Mouse (Mus musculus): ENCODE data around the gene Rhox3e.
"Not testable (repeated sequence)": the region's sequence is repeated elsewhere in the genome, so short reads cannot be mapped to it uniquely, and the experiment has no call there.

The Rhox3e gene

GRCm38 (mm10) chrX:37541719-37542118 is at the start of gene Rhox3e:
TSS of gene Rhox3e (plus strand) at chrX:37542019.
- DNase-seq (ENCODE audit: low spot score in 2 of 2), result not testable (repeated sequence)

- not testable (repeated sequence) for DNase-seq (ENCODE audit: low spot score in 2 of 2)
Observed at GRCm38 (mm10) chrX:37514059-37514458, 27.8 kb upstream of the Rhox3e start, which contains the start of gene Rhox4d. TSS of gene Rhox4d (plus strand) at chrX:37514359.

- not testable (repeated sequence) for DNase-seq (ENCODE audit: low spot score in 2 of 2)
Observed at GRCm38 (mm10) chrX:37530152-37530551, 11.7 kb upstream of the Rhox3e start, which contains the start of gene Rhox2e. TSS of gene Rhox2e (plus strand) at chrX:37530452.

- not testable (repeated sequence) for DNase-seq (ENCODE audit: low spot score in 2 of 2)
Observed at GRCm38 (mm10) chrX:37557112-37557511, 15.3 kb downstream of the Rhox3e start, which contains the start of gene Rhox4e. TSS of gene Rhox4e (plus strand) at chrX:37557412.

DNA sequence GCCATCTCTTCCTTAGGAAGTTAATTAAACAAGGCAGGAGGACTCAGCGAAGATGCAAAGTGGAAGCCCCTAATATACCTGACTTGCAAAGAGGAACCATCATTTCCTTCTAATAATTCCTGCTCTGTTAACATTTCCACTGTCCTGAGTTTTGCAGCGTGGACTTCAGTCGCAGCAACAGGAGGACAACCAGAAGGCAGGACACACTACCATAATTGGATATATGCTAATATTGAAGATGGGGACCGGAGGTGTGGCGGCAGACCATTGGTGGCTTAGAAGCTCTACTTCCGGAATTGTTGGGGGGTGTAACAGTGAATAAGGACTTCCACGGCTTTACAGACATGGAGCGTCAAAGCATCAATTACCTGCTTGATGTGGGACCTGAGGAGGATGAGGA is 29.3 kb downstream of the Rhox3e start, which contains the start of gene Rhox2f:
Gene Rhox2f, plus strand, starts transcription at position 301 of the 400 bp plus-strand sequence.
- DNase-seq (ENCODE audit: low spot score in 2 of 2), result not testable (repeated sequence)

DNA sequence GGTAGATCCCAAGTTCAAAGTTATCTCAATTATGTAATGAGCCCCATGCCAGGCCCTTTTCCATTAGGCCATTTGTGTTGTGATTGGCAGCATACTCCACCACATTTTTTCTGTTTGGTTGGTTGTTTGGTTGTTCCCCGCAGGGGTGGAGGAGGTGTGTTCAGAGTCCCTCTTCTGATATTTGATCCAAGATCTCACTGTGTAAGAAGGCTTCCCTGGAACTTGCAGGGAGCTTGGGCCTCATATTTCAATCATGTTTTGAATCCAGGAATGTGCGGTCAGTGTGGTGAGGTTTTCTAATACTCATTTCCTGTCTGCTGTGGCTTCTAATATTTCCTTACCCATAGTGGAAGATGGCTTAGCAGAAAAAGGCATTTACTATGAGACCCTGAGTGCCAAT is 30.8 kb downstream of the Rhox3e start:
- DNase-seq (ENCODE audit: low spot score in 2 of 2), result not testable (repeated sequence)

DNA sequence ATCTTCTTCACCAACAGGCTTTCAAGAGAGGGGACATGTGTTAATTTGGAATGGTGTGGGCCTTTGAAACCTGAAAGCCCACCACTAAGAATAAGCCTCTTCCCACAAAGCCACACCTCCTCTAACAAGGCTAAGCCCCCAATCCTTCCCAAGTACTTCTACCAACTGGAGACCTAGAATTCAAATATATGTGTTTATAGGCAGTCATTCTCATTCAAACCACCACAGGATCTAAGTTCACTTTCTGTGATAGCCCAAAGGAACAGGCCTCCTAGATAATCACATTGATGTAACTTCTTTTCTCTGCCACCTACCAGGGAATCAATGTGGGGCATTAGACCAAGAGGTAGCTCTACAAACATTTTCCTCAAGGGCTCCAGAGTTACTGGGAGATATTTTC is 38.9 kb downstream of the Rhox3e start, which contains the start of gene Rhox3f:
Gene Rhox3f, plus strand, starts transcription at position 301 of the 400 bp plus-strand sequence.
- not testable (repeated sequence) for DNase-seq (ENCODE audit: low spot score in 2 of 2)

Data from spleen, postnatal 36 days (tissue).